Mouse (Mus musculus) embryonic fibroblast, embryonic 13.5 days (primary cell): ENCODE results near the gene Emilin2. TPM values are rescaled to one million over a fixed set of nuclear protein-coding genes. Genes with fewer than 3 reads are reported as not detected.

ENCODE experiments used
- H3K27ac ChIP-seq: 2 replicates; pipeline ENCODE4 v1.5.1; 2012; ENCODE audit warnings: low read length, control low read depth, inconsistent platforms; ENCODE audit not compliant: insufficient read depth
- H3K4me1 ChIP-seq: 2 replicates; pipeline ENCODE4 v1.6.1; 2011; ENCODE audit warnings: low read length; ENCODE audit not compliant: control insufficient read depth, insufficient read depth
- H3K4me3 ChIP-seq: 2 replicates; pipeline ENCODE4 v1.5.1; 2011; ENCODE audit warnings: mild to moderate bottlenecking, control low read depth, low read length; ENCODE audit not compliant: insufficient read depth
- CTCF ChIP-seq: IDR thresholded peaks from 2 replicates; pipeline ENCODE4 v1.5.1; 2011; ENCODE audit warnings: mild to moderate bottlenecking, control low read depth, low read length, moderate library complexity, borderline replicate concordance; ENCODE audit not compliant: insufficient read depth
- POLR2A ChIP-seq: IDR thresholded peaks from 2 replicates; pipeline ENCODE4 v1.6.1; 2011; ENCODE audit warnings: low read depth, mild to moderate bottlenecking, control low read depth, low read length, moderate library complexity
- polyA plus RNA-seq: library from polyadenylated mRNA; stranded (reverse); fragments of >200 nt; gene quantifications from 2 replicates; pipeline ENCODE4 v1.2.4, GENCODE M21; 2011; ENCODE audit warnings: low read depth; ENCODE audit not compliant: missing spikeins, insufficient read length

The Emilin2 gene
- polyA plus RNA-seq, 1 experiment = 20.2 TPM

- Histone ChIP-seq H3K4me1 (peaks cover 2% of the 10 kb centered on the region; the same call in 1 of the 2 replicates), H3K27ac (no peak overlapping the region), H3K4me3 (no peak overlapping the region)
- TF ChIP-seq CTCF (no peak), POLR2A (no peak)
These were observed 87.3 kb downstream of the Emilin2 start for GRCm38 (mm10) chr17:71224521-71224920.

GRCm38 (mm10) chr17:71223676-71224075, 88.1 kb downstream of the Emilin2 start:
- no peak overlapping the region for H3K27ac ChIP-seq
- no peak for TF ChIP-seq CTCF
- TF ChIP-seq POLR2A = no peak

DNA sequence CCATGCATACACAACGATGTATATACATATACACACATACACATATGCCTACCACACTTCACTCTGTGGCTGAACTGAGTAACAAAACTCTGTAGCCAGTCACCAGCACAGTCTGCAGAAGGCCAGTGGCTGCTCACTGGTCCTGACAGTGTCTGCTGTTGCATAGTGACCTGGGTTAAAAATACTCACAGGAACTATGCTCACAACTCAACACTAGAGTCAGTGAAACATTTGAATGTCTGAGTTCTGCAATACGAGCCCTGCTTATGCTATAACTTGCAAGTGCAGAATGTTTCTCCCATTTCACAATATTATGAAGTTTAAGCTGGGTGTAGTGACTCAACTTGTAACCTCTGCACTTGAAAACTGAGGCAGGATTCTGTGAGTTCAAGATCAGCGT, 90.4 kb downstream of the Emilin2 start:
- TF ChIP-seq POLR2A (no peak), CTCF (no peak)

More at GRCm38 (mm10) chr17:71223676-71224075, 88.1 kb downstream of the Emilin2 start:
- Histone ChIP-seq H3K4me1 (peaks cover 2% of the 10 kb centered on the region; the same call in 1 of the 2 replicates), H3K4me3 (no peak overlapping the region)

DNA sequence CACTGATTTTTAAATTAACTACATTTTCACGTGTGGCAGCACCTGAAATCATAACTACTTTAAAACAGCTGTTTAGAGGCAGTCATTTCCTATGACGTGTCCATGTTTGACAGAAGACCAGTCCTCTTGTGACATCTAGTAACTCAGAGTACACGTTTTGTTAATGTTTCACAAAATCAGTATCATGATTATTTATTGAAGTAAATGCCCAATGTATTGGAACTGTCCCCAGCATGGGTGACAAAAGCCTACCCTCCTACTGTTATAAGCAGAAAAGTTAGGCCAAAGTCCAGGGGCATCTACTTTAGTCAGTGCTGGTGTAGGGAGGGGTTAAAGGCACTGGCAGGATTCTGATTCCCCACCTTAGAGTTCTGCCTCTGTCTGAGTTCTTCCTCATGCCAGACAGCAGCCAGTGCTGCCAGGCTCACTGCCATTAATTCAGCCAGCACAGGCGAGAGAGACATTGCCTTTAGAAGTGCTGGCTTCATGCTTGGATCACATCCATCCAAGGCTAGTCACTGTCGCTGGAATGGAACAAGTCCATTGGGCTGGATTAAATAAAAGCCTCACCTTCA, 94.6 kb downstream of the Emilin2 start:
- Histone ChIP-seq H3K27ac (no peak overlapping the region), H3K4me1 (peaks cover 7% of the 10 kb centered on the region; the same call in 1 of the 2 replicates), H3K4me3 (no peak overlapping the region)
- no peak for TF ChIP-seq POLR2A
- TF ChIP-seq CTCF = no peak

More for the DNA sequence above, 90.4 kb downstream of the Emilin2 start:
- Histone ChIP-seq H3K4me3 (no peak overlapping the region), H3K27ac (no peak overlapping the region), H3K4me1 (peaks cover 2% of the 10 kb centered on the region; the same call in 1 of the 2 replicates)

GRCm38 (mm10) chr17:71216263-71216662, 95.5 kb downstream of the Emilin2 start:
- no peak for TF ChIP-seq POLR2A
- no peak for TF ChIP-seq CTCF
- H3K27ac ChIP-seq = no peak overlapping the region
- peaks cover 10% of the 10 kb centered on the region; the same call in 1 of the 2 replicates for H3K4me1 ChIP-seq
- no peak overlapping the region for H3K4me3 ChIP-seq

- H3K27ac ChIP-seq = no peak overlapping the region
- peaks cover 8% of the 10 kb centered on the region; the same call in 1 of the 2 replicates for H3K4me1 ChIP-seq
- H3K4me3 ChIP-seq = no peak overlapping the region
- no peak for TF ChIP-seq POLR2A
- no peak for TF ChIP-seq CTCF
These were observed 96.4 kb downstream of the Emilin2 start for GRCm38 (mm10) chr17:71215241-71215839.

GRCm38 (mm10) chr17:71214514-71215240, 97.1 kb downstream of the Emilin2 start:
- Histone ChIP-seq H3K4me1 (0 out of 2 replicates have a peak, but pooled peaks cover 8% of the 10 kb centered on the region), H3K4me3 (no peak overlapping the region), H3K27ac (no peak overlapping the region)
- TF ChIP-seq POLR2A (no peak), CTCF (no peak)

GRCm38 (mm10) chr17:71213666-71214065, 98.1 kb downstream of the Emilin2 start:
- TF ChIP-seq CTCF = no peak
- TF ChIP-seq POLR2A = no peak
- 0 out of 2 replicates have a peak, but pooled peaks cover 8% of the 10 kb centered on the region for H3K4me1 ChIP-seq
- H3K27ac ChIP-seq = no peak overlapping the region
- H3K4me3 ChIP-seq = no peak overlapping the region

DNA sequence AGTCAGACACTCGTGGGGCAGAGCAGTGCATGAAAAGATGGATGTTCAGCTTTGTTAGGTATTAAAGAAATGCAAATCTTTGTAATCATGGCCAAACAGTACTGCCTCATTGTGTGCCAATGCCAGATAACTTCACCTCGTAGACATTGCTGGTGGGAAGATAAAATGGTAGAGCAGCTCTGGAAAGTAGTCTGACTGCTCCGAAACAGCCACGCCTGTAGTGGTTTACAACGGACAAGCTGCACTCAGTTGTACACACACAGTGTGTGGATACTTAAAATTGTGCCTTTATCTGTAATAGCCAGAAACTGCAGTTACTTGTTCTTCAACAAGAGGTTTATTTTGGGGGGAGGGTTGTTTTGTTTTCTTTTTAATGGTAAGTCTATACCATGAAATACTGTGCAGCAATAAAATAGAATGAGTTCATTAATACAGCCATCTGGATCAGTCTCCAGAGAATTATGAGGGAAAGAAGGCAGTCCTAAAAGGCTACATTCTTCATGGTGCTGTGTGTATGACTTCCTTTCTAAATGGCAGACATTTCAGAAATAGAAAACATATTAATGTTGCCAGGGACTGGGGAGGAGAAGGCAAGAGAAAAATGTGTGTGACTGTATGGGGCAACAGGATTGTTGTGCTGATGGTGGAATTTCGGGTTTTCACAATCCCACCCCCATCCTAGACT, 99.7 kb downstream of the Emilin2 start:
- Histone ChIP-seq H3K4me1 (0 out of 2 replicates have a peak, but pooled peaks cover 8% of the 10 kb centered on the region), H3K4me3 (no peak overlapping the region), H3K27ac (no peak overlapping the region)
- TF ChIP-seq CTCF (no peak), POLR2A (no peak)
